Mouse (Mus musculus) brain, adult 2 months (tissue): ENCODE data around the gene Myh9.

Source experiments
- DNase-seq: peaks from one replicate; pipeline ENCODE4 v3.0.0; 2011; ENCODE audit warnings: low read depth, low spot score

The Myh9 gene

GRCm38 (mm10) chr15:77789186-77789585 is 52.8 kb downstream of the Myh9 start:
- no peak for DNase-seq

DNA sequence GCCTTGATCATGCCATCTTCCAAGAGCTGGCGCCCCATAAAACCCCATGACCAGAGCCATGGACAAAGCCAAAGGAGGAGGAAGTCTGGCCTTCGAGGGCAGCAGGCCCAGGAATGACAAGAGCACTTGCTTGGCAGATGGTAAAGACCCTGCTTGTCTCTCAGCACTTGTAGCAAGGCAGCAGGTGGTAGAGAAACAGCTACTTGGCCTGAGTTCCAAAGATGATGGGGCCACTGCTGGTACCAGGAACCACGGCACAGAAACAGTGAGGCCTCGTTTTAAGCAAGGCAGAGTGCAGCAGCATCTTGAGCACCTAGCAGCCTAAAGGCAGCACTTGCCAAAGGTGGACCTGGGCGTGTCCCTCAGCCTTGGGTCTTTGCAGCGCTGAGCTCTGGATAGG is 53.6 kb downstream of the Myh9 start:
- DNase-seq = peak; percentile 88

DNA sequence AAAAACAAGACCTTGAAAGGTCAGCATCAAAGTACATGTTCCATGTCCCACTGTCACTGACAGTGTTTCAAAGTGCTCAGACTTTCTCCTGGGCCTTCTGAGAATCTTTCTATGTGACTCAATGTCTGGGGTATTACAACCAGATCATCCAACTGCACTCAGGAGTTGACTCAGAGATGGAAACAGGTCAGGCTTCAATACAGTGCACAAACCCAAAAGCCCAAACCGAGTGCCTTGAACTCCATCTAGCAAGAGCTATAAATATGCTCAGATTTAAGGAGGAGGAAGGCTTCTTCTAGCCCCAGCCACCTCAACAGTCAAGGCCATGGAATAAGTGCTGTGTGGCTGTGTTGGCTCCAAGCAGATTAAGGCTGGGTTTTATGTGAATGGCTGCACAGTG is 56.2 kb downstream of the Myh9 start:
- no peak for DNase-seq

DNA sequence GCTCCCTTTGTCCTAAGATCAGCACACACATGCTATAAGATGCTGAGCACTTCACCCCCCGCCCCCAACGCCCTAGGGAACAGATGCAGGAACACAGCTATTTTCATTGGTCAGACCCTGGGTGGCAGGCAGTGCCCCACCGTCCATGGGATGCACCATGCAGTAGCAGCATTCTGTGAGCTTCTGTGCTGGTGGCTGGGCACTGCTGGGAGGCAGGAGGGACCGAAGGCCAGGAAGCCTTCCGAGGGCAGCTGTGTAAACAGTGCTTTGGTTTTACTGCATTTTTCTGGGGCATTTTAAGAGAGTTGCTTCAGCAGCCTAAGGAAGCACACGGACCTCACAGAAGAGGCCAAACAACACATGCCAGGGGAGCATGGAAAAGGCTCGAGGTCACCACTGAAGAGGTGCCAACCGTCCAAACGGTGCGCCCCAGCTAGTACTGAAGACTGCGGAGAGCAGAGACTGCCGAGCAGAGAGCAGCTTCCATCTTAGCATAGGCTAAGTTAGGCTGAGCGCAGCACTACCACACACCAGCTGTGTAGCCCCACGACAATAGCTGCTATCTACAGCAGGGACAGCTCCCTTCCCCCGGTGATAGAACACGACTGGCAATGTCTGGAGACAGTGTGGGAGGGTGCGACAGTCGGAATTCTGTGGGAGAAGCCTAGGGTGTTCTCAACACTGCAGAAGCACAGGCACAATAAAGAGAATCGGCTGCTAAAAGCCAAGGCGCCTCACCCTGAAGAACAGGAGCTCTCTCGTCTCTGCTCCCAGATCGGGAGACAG is 57.7 kb downstream of the Myh9 start:
- DNase-seq = peak; percentile 96

DNA sequence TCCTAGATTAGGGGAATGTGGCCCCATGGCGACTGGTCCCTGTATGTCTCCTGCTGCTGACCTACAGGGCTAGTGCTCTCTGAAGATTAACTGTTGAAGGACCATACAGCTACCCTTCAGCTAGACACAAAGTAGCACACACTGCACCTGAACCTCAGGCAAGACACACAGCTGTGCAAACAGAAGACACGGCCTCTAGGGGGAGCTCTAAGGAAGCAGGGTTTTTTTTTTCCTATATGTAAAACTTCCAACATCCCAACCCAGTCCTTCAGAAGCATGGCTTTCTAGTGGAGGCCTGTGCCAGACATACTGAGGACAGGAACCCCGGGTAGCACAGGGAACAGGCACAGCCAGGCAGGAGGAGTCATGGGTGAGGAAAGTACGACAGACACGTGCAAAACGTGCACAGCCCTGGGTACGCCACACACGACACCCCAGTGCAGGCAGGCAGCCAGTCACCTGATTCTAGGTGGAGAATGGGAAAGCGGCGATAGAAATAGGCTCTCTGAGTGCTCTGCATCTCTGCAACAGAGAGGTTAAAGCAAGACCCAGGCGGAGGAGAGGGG is 59.4 kb downstream of the Myh9 start:
- DNase-seq = peak; percentile 69

DNA sequence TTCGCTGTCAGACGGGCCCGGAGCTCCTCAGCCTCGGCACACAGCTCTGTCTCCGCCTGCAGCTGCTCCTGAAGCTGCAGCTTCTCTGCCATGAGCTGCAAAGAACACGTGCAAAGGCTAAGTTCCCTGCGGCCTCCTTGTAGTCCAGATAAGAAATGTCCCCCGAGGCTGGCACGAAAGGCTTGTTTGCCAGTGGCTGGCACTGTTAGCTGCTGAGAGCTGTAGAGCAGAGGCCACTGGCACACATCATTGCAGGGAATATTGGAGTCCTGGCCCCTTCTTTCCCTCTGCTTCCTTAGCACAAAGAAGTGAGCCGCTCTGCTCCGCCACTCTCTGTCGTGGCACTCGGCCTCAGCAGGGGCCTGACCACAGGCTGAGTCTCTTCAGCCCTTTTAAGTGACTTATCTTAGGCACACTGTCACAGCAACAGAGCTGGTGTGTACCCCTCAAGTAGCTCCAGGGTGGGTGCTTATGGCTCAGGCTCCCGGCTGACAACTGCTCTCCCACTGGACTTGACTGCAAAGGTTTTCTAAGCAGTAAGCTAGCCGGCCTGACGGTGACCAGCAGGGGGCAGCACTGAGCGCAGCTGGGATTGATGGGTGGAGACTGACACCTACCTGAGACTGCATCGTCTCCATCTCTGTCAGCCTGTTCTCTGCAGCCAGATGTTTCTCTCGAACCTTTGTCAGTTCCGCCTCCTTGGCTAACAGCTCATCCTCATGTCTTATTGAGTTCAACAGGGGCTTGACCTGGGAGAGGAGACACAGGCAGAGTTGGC is 66.6 kb downstream of the Myh9 start:
- peak; percentile 90 for DNase-seq

DNA sequence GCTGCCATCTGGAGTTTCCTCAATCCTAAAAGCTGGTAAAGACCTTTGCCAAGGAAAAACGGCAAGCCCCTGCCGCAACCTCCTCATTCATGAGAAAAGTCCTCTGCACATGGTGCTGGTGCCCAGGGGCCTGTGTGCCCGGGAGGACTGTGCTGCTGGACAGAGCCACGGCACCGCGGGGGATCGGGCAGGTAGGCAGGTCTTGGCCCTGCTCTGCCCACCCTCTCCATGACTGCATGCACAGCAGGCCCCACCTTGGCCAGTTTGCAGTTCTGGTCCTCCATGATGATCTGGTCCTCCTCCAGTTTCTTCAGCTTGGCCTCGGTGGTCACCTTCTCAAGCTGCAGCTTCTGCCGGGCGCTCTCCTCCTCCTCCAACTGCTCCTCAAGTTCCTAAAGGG is 67.7 kb downstream of the Myh9 start:
- no peak for DNase-seq

DNA sequence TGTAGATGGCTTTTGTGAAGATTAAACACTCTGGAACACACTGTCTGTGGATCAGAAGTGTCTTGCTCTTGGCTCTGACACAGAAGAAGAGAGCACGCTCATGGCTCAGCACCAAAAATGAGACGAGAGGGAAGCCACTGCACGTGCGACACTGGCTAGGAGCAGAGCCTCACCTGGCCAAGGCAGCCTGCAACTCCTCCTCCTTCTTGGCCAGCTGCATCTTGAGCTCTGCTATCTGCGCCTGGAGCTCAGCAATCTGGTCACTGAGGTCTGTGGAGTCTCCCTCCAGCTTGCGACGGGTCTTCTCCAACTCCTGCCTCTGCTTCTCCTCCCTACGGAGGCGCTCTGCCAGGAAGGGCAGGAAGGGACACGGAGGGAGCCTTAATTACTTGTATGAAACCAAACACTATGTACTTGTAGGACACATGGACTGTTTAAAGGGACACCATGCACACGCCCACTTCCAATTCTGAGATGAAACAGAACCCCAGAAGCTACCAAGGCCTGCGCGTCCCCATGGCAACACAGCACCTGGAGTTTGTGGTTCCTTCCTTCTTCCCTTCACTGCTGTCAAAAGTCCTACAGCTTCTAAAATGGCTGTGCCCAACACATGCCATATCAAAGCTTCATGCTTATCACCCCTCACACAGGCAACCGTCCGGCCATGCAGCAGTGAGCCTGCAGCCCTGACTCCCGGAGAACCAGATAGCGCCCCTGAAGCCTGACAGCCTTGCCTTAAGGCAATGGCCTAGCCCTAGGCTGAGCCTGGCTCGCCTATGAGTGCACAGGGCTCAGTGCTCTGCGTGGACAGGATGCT is 68.7 kb downstream of the Myh9 start:
- peak; percentile 60 for DNase-seq

- no peak for DNase-seq
These were observed 71.0 kb downstream of the Myh9 start for GRCm38 (mm10) chr15:77770942-77771341.

GRCm38 (mm10) chr15:77770341-77770740 is 71.6 kb downstream of the Myh9 start:
- peak; percentile 56 for DNase-seq

GRCm38 (mm10) chr15:77766981-77767380 is 75.0 kb downstream of the Myh9 start:
- DNase-seq = no peak

GRCm38 (mm10) chr15:77765484-77766093 is 76.4 kb downstream of the Myh9 start:
- no peak for DNase-seq

- peak; percentile 44 for DNase-seq
These were observed 77.5 kb downstream of the Myh9 start for GRCm38 (mm10) chr15:77764391-77765006.

DNA sequence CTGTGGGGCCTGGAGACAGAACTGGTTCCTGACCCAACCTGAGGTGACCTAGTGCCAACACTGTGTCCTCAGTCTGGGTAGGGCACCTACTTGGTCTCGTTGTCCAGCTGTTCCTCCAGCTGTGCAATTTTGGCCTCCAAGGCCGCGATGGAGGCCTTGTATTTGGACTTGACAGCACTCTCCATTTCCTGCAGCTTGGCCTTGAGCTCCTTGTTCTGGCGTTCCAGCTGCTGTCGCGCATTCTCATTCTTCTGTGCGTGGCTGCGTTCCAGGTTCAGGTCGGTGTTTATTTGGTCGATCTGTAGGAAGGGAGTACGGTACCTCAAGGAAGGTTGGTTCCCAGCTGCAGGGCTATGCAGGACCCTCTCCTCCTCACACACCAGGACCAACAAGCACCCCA is 78.3 kb downstream of the Myh9 start:
- DNase-seq = no peak

DNA sequence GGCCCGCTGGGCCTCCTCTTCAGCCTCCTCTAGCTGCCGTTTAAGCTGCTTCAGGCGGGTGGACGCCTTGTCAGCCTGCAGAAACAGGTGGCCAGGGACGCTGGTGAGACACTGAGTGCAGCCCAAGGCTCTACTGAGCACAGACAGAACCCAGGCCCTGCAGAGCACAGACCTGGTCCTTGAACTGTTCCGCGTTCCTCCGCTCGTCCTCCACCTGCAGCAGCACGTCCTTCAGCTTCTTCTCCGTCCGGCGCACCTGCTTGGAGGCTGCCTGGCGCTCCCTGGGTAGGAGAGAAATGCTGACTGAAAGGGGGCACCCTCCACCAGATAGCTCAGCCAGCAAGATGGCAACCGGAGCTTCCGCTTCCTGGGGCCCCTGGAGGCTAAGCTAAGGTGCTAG is 78.9 kb downstream of the Myh9 start:
- no peak for DNase-seq

- peak; percentile 80 for DNase-seq
These were observed 80.2 kb downstream of the Myh9 start for GRCm38 (mm10) chr15:77761561-77762380.

- no peak for DNase-seq
These were observed 80.9 kb downstream of the Myh9 start for GRCm38 (mm10) chr15:77761083-77761482.

- DNase-seq = peak; percentile 61
These were observed 81.9 kb downstream of the Myh9 start for GRCm38 (mm10) chr15:77760037-77760436.

DNA sequence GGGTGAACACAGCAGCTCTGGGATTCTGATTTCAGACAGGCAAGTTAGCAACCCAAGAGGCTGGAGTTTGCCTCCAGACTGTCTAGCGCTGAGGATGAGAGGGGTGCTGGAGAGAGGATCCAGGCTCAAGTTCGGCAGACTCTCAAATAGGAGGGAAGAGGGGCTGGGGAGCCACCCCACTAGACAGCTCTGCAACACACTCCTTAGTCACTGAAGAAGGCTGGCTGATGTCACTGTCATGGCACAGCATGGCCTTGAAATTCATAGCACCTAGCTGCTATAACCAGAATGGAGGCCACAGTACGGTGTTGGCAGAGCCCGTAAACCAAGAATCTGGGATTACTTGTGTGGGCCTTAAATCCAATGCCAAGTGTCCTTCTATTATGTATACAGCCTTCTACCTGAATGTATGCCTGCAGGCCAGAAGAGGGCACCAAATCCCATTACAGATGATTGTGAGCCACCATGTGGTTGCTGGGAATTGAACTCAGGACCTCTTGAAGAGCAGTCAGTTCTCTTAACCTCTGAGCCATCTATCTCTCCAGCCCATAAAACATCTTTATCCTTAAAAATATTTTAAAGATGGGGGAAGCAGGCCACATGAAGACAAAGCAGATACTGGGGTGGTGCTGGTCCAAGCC is 84.3 kb downstream of the Myh9 start:
- no peak for DNase-seq

DNA sequence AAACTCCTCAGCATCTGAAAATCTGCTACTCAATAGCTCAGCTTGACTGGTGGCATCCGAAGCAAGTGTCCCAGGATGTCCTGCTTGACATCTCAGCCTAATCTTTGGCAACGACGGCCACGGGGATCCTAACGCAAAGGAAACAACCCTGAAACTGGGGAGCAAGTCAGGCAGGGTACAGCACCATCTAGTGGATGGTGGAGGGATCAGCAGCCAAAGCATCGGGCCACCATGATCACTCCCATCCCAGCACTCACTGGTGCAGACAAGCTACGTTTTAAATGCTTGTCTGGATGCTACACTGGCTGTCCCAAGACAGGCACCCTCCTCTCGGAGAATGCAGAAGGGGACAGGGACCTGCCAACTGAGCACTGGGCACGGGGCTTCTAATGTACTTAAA is 85.1 kb downstream of the Myh9 start, which contains the start of gene Apol8:
Apol8 (minus strand) TSS at position 156 of the 400 bp plus-strand sequence.
- peak; percentile 83 for DNase-seq
